Mouse (Mus musculus) lung, postnatal 14 days (tissue): Measurements from ENCODE around the gene Nedd1.

Experiments used
- DNase-seq: peaks from one replicate; pipeline ENCODE4 v3.0.0; 2021

The Nedd1 gene

GRCm38 (mm10) chr10:92721771-92722619, at the start of gene Nedd1:
Nedd1 (minus strand) TSS chr10:92722420.
- DNase-seq = peak; percentile 97

- DNase-seq = no peak
Observed at GRCm38 (mm10) chr10:92754359-92754758, 32.1 kb upstream of the Nedd1 start.

GRCm38 (mm10) chr10:92730339-92730738, 8.1 kb upstream of the Nedd1 start:
- no peak for DNase-seq

GRCm38 (mm10) chr10:92728723-92729122, 6.5 kb upstream of the Nedd1 start:
- no peak for DNase-seq

GRCm38 (mm10) chr10:92722620-92722988, 384 bp upstream of the Nedd1 start:
- no peak for DNase-seq

- DNase-seq = no peak
Observed at GRCm38 (mm10) chr10:92699032-92699431, 23.2 kb downstream of the Nedd1 start.

- DNase-seq = no peak
Observed at GRCm38 (mm10) chr10:92675056-92675455, 47.2 kb downstream of the Nedd1 start.

GRCm38 (mm10) chr10:92671906-92672305, 50.3 kb downstream of the Nedd1 start:
- DNase-seq = no peak

- no peak for DNase-seq
Observed at GRCm38 (mm10) chr10:92665287-92665686, 56.9 kb downstream of the Nedd1 start.

GRCm38 (mm10) chr10:92653266-92653665, 69.0 kb downstream of the Nedd1 start:
- no peak for DNase-seq

GRCm38 (mm10) chr10:92652399-92652920, 69.8 kb downstream of the Nedd1 start:
- DNase-seq = no peak

- DNase-seq = no peak
Observed at GRCm38 (mm10) chr10:92651266-92651665, 71.0 kb downstream of the Nedd1 start.

GRCm38 (mm10) chr10:92649096-92649495, 73.1 kb downstream of the Nedd1 start:
- DNase-seq = no peak

- DNase-seq = no peak
Observed at GRCm38 (mm10) chr10:92647691-92648090, 74.5 kb downstream of the Nedd1 start.

GRCm38 (mm10) chr10:92643995-92644394, 78.2 kb downstream of the Nedd1 start:
- DNase-seq = no peak

GRCm38 (mm10) chr10:92641032-92641431, 81.2 kb downstream of the Nedd1 start:
- no peak for DNase-seq
